8 mouse cellular contexts compared by ENCODE assay signal in genomic region chr4:130066816-130067215, GRCm38 (mm10). TPM values are rescaled to one million over a fixed set of nuclear protein-coding genes. Genes with fewer than 3 reads are reported as not detected.
DNase-seq lines count a peak whose midpoint lies in the region; ATAC-seq and TF ChIP-seq lines count a peak whose summit lies in the region.

No protein-coding gene starts in this region.

- H3K79me2 ChIP-seq in CH12.LX (replicated peaks; ENCODE audit: control insufficient read depth, extremely low read depth, insufficient read depth, poor library complexity, severe bottlenecking): no peaks in the 10 kb centered on the region

- H3K9ac ChIP-seq in heart, embryonic 11.5 days (ENCODE audit: low read depth, low read length): no peak overlapping the region
- H3K9ac ChIP-seq in CH12.LX (ENCODE audit: insufficient read depth, low read depth): no peak overlapping the region

- peaks cover 18% of the 10 kb centered on the region for H3K27me3 ChIP-seq in heart, embryonic 11.5 days (ENCODE audit: control insufficient read depth, insufficient read depth, low read length)
- H3K27me3 ChIP-seq in CH12.LX (replicated peaks): peaks cover 70% of the 10 kb centered on the region

- H3K9me3 ChIP-seq in heart, embryonic 11.5 days (replicated peaks; ENCODE audit: control insufficient read depth, low read length): no peaks in the 10 kb centered on the region
- peaks cover 6% of the 10 kb centered on the region for H3K9me3 ChIP-seq in CH12.LX (replicated peaks; ENCODE audit: low read length)

- WGBS in heart, embryonic 11.5 days (ENCODE audit: insufficient replicate concordance): 9% methylated on average over 8 of the region's 8 CpGs
- 35% methylated on average over 8 of the region's 8 CpGs for WGBS in bone marrow, adult 2 months

- peak; percentile 59 for DNase-seq in heart, postnatal 4 days
- peak; percentile 17 for DNase-seq in CH12.LX (ENCODE audit: extremely low read depth)
- DNase-seq in kidney, postnatal 36 days: peak; percentile 37 to 68
- peak; percentile 19 for DNase-seq in thymus, postnatal 0 days (ENCODE audit: low spot score)
- no peak for DNase-seq in layer of hippocampus, postnatal 14 days (ENCODE audit: low spot score in 2 of 2)
- DNase-seq in spleen, postnatal 36 days (ENCODE audit: low spot score in 2 of 2): no peak

- H3K4me1 ChIP-seq in heart, embryonic 11.5 days (ENCODE audit: control insufficient read depth, insufficient read depth, low read length): no peaks in the 10 kb centered on the region
- H3K4me1 ChIP-seq in CH12.LX (ENCODE audit: control insufficient read depth in 1 of 2, insufficient read depth in 2 of 2): no peaks in the 10 kb centered on the region
- no peaks in the 10 kb centered on the region for H3K4me1 ChIP-seq in bone marrow, adult 2 months (ENCODE audit: control insufficient read depth, insufficient read depth, low read length)

- TF ChIP-seq RAD21 in CH12.LX (IDR thresholded peaks at IDR 0.05; ENCODE audit: low read depth, low read length): peak; percentile 22

- no peak for ATAC-seq in heart, embryonic 11.5 days (replicated peaks; ENCODE audit: insufficient number of reproducible peaks, low FRiP score, low TSS enrichment)

- dilution Hi-C loops in CH12.LX (cut with MboI; ENCODE audit: extremely low pct_ligation_motif_present, extremely low pct_unique_long_range_greater_than_20kb, low sequenced_read_pairs): no loop called here

- no peak overlapping the region for H3K4me3 ChIP-seq in heart, embryonic 11.5 days (ENCODE audit: low read depth, low read length)
- H3K4me3 ChIP-seq in CH12.LX (replicated peaks in 1 of 3; ENCODE audit: low read depth in 2 of 3, low read length in 2 of 3, poor library complexity in 1 of 3): no peak overlapping the region
- no peak overlapping the region for H3K4me3 ChIP-seq in bone marrow, adult 2 months (replicated peaks; ENCODE audit: control insufficient read depth, low read depth, low read length)

- H3K4me2 ChIP-seq in heart, embryonic 11.5 days: no peak overlapping the region
- H3K4me2 ChIP-seq in CH12.LX (ENCODE audit: insufficient read depth, low read depth, poor library complexity, severe bottlenecking): no peak overlapping the region

- no peak overlapping the region for H3K27ac ChIP-seq in heart, embryonic 11.5 days (ENCODE audit: low read depth, low read length)
- no peak overlapping the region for H3K27ac ChIP-seq in CH12.LX (ENCODE audit: insufficient read depth, low read depth)
- H3K27ac ChIP-seq in bone marrow, adult 2 months (ENCODE audit: control insufficient read depth, insufficient read depth, low read depth, low read length, poor library complexity): no peak overlapping the region

- no peak for TF ChIP-seq EP300 in CH12.LX (IDR thresholded peaks at IDR 0.05; ENCODE audit: low read length)

- H3K36me3 ChIP-seq in heart, embryonic 11.5 days (ENCODE audit: control insufficient read depth, insufficient read depth, low read length): no peaks in the 10 kb centered on the region
- no peaks in the 10 kb centered on the region for H3K36me3 ChIP-seq in CH12.LX (replicated peaks in 1 of 2; ENCODE audit: control insufficient read depth in 1 of 2, insufficient read depth in 1 of 2, low read length in 1 of 2)

- TF ChIP-seq CTCF in CH12.LX (conservative IDR thresholded peaks at IDR 0.05 in 1 of 2, IDR thresholded peaks at IDR 0.05 in 1 of 2; ENCODE audit: low read depth in 2 of 2, low read length in 2 of 2): peak; percentile 35 to 97
- TF ChIP-seq CTCF in bone marrow, adult 2 months (IDR thresholded peaks at IDR 0.05; ENCODE audit: control insufficient read depth, insufficient read depth, low read length): peak; percentile 48; the same call in 1 of the 2 replicates

- in situ Hi-C loops in CH12.LX (cut with MboI; ENCODE audit: low pct_ligation_motif_present, low pct_unique_long_range_greater_than_20kb, low sequenced_read_pairs): no loop called here

- no peak for TF ChIP-seq POLR2A in CH12.LX (IDR thresholded peaks at IDR 0.05; ENCODE audit: low read depth, low read length)
- TF ChIP-seq POLR2A in bone marrow, adult 2 months (IDR thresholded peaks at IDR 0.05; ENCODE audit: borderline replicate concordance, control insufficient read depth, low read depth, low read length): no peak

TF ChIP-seq in CH12.LX, 34 proteins besides CTCF, POLR2A, EP300 and RAD21:
- TF ChIP-seq MXI1 (IDR thresholded peaks at IDR 0.05; ENCODE audit: low read depth, low read length) (no peak), UBTF (IDR thresholded peaks at IDR 0.05; ENCODE audit: low read depth, low read length) (no peak), ZKSCAN1 (IDR thresholded peaks at IDR 0.05; ENCODE audit: borderline replicate concordance, low read depth, low read length) (no peak), NELFE (IDR thresholded peaks at IDR 0.05; ENCODE audit: low read depth, low read length) (peak; percentile 50; the same call in 1 of the 2 replicates), SMC3 (IDR thresholded peaks at IDR 0.05; ENCODE audit: low read depth, low read length) (peak; percentile 57), POLR2AphosphoS2 (IDR thresholded peaks at IDR 0.05; ENCODE audit: low read depth, low read length) (no peak), CHD1 (IDR thresholded peaks at IDR 0.05; ENCODE audit: low read depth, low read length) (no peak)

RNA-seq across cellular contexts. Expression of gene Col16a1, which starts 19.2 kb away (rescaled TPM):
- total RNA-seq in heart, postnatal 4 days (2021): 10 to 100 TPM; 33.1 to 34.7 TPM
- polyA plus RNA-seq in heart, embryonic 11.5 days (2014; fragmentation: Nextera tagmentation; extraction: Ambion mirVana): 15.4 and 15.9 TPM in 2 replicates
- total RNA-seq in CH12.LX (2012; rRNA removed) (0.13 TPM in 1 of 2 replicates, not detected in the other), CH12.LX (2014; rRNA removed) (not detected in 2 replicates)
- polyA plus RNA-seq in CH12.LX (2012; ENCODE audit: insufficient read length, low read depth): not detected in 2 replicates
- polyA plus RNA-seq in bone marrow, adult 2 months (2011; ENCODE audit: insufficient read depth, insufficient read length, low replicate concordance, missing spikeins): 3.9 and 8.8 TPM in 2 replicates
- polyA plus RNA-seq in thymus, postnatal 0 days (2015; fragmentation: Nextera tagmentation; extraction: Ambion mirVana): 3.5 and 6.2 TPM in 2 replicates
- total RNA-seq in layer of hippocampus, postnatal 14 days (2021): 10 to 100 TPM; 11.4 to 16.2 TPM

RNA-seq across cellular contexts. Expression of gene Pef1, which starts 35.5 kb away (rescaled TPM):
- total RNA-seq in heart, postnatal 4 days (2021): 10 to 100 TPM; 40.5 to 42.1 TPM
- polyA plus RNA-seq in heart, embryonic 11.5 days (2014; fragmentation: Nextera tagmentation; extraction: Ambion mirVana): 58.0 and 65.2 TPM in 2 replicates
- total RNA-seq in CH12.LX (2012; rRNA removed) (31.4 and 32.5 TPM in 2 replicates), CH12.LX (2014; rRNA removed) (26.2 and 26.5 TPM in 2 replicates)
- polyA plus RNA-seq in CH12.LX (2012; ENCODE audit: insufficient read length, low read depth): 34.2 and 38.6 TPM in 2 replicates
- 23.1 and 32.6 TPM in 2 replicates for polyA plus RNA-seq in bone marrow, adult 2 months (2011; ENCODE audit: insufficient read depth, insufficient read length, low replicate concordance, missing spikeins)
- polyA plus RNA-seq in thymus, postnatal 0 days (2015; fragmentation: Nextera tagmentation; extraction: Ambion mirVana): 62.1 and 65.4 TPM in 2 replicates
- total RNA-seq in layer of hippocampus, postnatal 14 days (2021): 10 to 100 TPM; 46.5 to 46.6 TPM

Comparison
In these comparisons a context has a peak if more than half of its experiments do, and no peak if none do; other contexts are left out.
1. DNase-seq: peak in heart, postnatal 4 days (single experiment), CH12.LX (single experiment), kidney, postnatal 36 days (2 of 2) and thymus, postnatal 0 days (single experiment); none in layer of hippocampus, postnatal 14 days (0 of 2) and spleen, postnatal 36 days (0 of 2).